Mouse (Mus musculus): ENCODE measurements around the gene Nacc2. TPM values are rescaled to one million over a fixed set of nuclear protein-coding genes. Genes with fewer than 3 reads are reported as not detected.

Nacc2 gene
- polyA plus RNA-seq, 1 experiment from 2014 or later: 4.7 TPM

GRCm38 (mm10) chr2:26048816-26049215 is 74.2 kb downstream of the Nacc2 start:
- H3K9me3 ChIP-seq: no peaks in the 10 kb centered on the region
- ATAC-seq (ENCODE audit: insufficient number of reproducible peaks, insufficient read depth, low FRiP score, low TSS enrichment, low read depth): no peak
- H3K27me3 ChIP-seq: no peaks in the 10 kb centered on the region
- no peak overlapping the region for H3K9ac ChIP-seq (replicated peaks)
- H3K27ac ChIP-seq: no peak overlapping the region
- H3K4me3 ChIP-seq (replicated peaks): no peak overlapping the region
- WGBS: 61% methylated on average over 5 of the region's 5 CpGs
- H3K36me3 ChIP-seq: no peaks in the 10 kb centered on the region
- no peak overlapping the region for H3K4me2 ChIP-seq
- H3K4me1 ChIP-seq (replicated peaks): peaks cover 6% of the 10 kb centered on the region

- H3K4me2 ChIP-seq: no peak overlapping the region
- peaks cover 8% of the 10 kb centered on the region for H3K4me1 ChIP-seq (replicated peaks)
- H3K27ac ChIP-seq: no peak overlapping the region
- no peaks in the 10 kb centered on the region for H3K9me3 ChIP-seq
- no peaks in the 10 kb centered on the region for H3K36me3 ChIP-seq
- H3K27me3 ChIP-seq: peaks cover 12% of the 10 kb centered on the region
- no peak overlapping the region for H3K4me3 ChIP-seq (replicated peaks)
- H3K9ac ChIP-seq (replicated peaks): no peak overlapping the region
- no peak for ATAC-seq (ENCODE audit: insufficient number of reproducible peaks, insufficient read depth, low FRiP score, low TSS enrichment, low read depth)
- WGBS: 87% methylated on average over 9 of the region's 9 CpGs
Measured at GRCm38 (mm10) chr2:26044216-26044615, 78.8 kb downstream of the Nacc2 start.

- no peaks in the 10 kb centered on the region for H3K36me3 ChIP-seq
- H3K27ac ChIP-seq: no peak overlapping the region
- no peaks in the 10 kb centered on the region for H3K9me3 ChIP-seq
- 82% methylated on average over 3 of the region's 3 CpGs for WGBS
- H3K27me3 ChIP-seq: peaks cover 12% of the 10 kb centered on the region
- H3K9ac ChIP-seq (replicated peaks): no peak overlapping the region
- H3K4me3 ChIP-seq (replicated peaks): no peak overlapping the region
- ATAC-seq (ENCODE audit: insufficient number of reproducible peaks, insufficient read depth, low FRiP score, low TSS enrichment, low read depth): no peak
- H3K4me1 ChIP-seq (replicated peaks): peaks cover 20% of the 10 kb centered on the region
- H3K4me2 ChIP-seq: no peak overlapping the region
Measured at GRCm38 (mm10) chr2:26042603-26043002, 80.4 kb downstream of the Nacc2 start.

GRCm38 (mm10) chr2:26041163-26041810 is 81.7 kb downstream of the Nacc2 start:
- no peak overlapping the region for H3K9ac ChIP-seq (replicated peaks)
- no peak overlapping the region for H3K4me3 ChIP-seq (replicated peaks)
- peaks cover 12% of the 10 kb centered on the region for H3K27me3 ChIP-seq
- H3K4me2 ChIP-seq: no peak overlapping the region
- no peak for ATAC-seq (ENCODE audit: insufficient number of reproducible peaks, insufficient read depth, low FRiP score, low TSS enrichment, low read depth)
- peaks cover 20% of the 10 kb centered on the region for H3K4me1 ChIP-seq (replicated peaks)
- 44% methylated on average over 14 of the region's 14 CpGs for WGBS
- H3K27ac ChIP-seq: no peak overlapping the region
- no peaks in the 10 kb centered on the region for H3K36me3 ChIP-seq
- H3K9me3 ChIP-seq: no peaks in the 10 kb centered on the region

GRCm38 (mm10) chr2:26039951-26040350 is 83.1 kb downstream of the Nacc2 start:
- no peak overlapping the region for H3K4me2 ChIP-seq
- H3K9ac ChIP-seq (replicated peaks): 0 out of 2 replicates have a peak overlapping the region, but pooled peaks have one; percentile 27
- WGBS: 59% methylated on average over 14 of the region's 14 CpGs
- H3K27ac ChIP-seq: no peak overlapping the region
- H3K36me3 ChIP-seq: no peaks in the 10 kb centered on the region
- H3K4me1 ChIP-seq (replicated peaks): peaks cover 29% of the 10 kb centered on the region
- no peaks in the 10 kb centered on the region for H3K9me3 ChIP-seq
- H3K27me3 ChIP-seq: peaks cover 12% of the 10 kb centered on the region
- no peak overlapping the region for H3K4me3 ChIP-seq (replicated peaks)
- ATAC-seq (ENCODE audit: insufficient number of reproducible peaks, insufficient read depth, low FRiP score, low TSS enrichment, low read depth): no peak

- Histone ChIP-seq H3K4me1 (replicated peaks) (peaks cover 41% of the 10 kb centered on the region), H3K27me3 (peaks cover 12% of the 10 kb centered on the region), H3K27ac (no peak overlapping the region), H3K4me2 (no peak overlapping the region), H3K4me3 (replicated peaks) (no peak overlapping the region), H3K9ac (replicated peaks) (no peak overlapping the region), H3K36me3 (no peaks in the 10 kb centered on the region), H3K9me3 (no peaks in the 10 kb centered on the region)
- no peak for ATAC-seq (ENCODE audit: insufficient number of reproducible peaks, insufficient read depth, low FRiP score, low TSS enrichment, low read depth)
- 57% methylated on average over 6 of the region's 6 CpGs for WGBS
Measured at GRCm38 (mm10) chr2:26037386-26037785, 85.6 kb downstream of the Nacc2 start.

GRCm38 (mm10) chr2:26034344-26035050 is 88.5 kb downstream of the Nacc2 start:
- peak overlapping the region; percentile 29; the same call in 1 of the 2 replicates for H3K27ac ChIP-seq
- H3K9ac ChIP-seq (replicated peaks): no peak overlapping the region
- H3K9me3 ChIP-seq: no peaks in the 10 kb centered on the region
- peaks cover 32% of the 10 kb centered on the region for H3K4me1 ChIP-seq (replicated peaks)
- H3K4me3 ChIP-seq (replicated peaks): no peak overlapping the region
- 62% methylated on average over 15 of the region's 15 CpGs for WGBS
- no peaks in the 10 kb centered on the region for H3K36me3 ChIP-seq
- peak overlapping the region; percentile 27; the same call in 1 of the 2 replicates for H3K4me2 ChIP-seq
- ATAC-seq (ENCODE audit: insufficient number of reproducible peaks, insufficient read depth, low FRiP score, low TSS enrichment, low read depth): no peak
- H3K27me3 ChIP-seq: peaks cover 9% of the 10 kb centered on the region

- 49% methylated on average over 3 of the region's 3 CpGs for WGBS
- no peak for ATAC-seq (ENCODE audit: insufficient number of reproducible peaks, insufficient read depth, low FRiP score, low TSS enrichment, low read depth)
- Histone ChIP-seq H3K36me3 (no peaks in the 10 kb centered on the region), H3K4me2 (no peak overlapping the region), H3K9ac (replicated peaks) (no peak overlapping the region), H3K27me3 (peaks cover 7% of the 10 kb centered on the region; the same call in 1 of the 2 replicates), H3K27ac (no peak overlapping the region), H3K9me3 (no peaks in the 10 kb centered on the region), H3K4me3 (replicated peaks) (no peak overlapping the region), H3K4me1 (replicated peaks) (peaks cover 15% of the 10 kb centered on the region)
Measured at GRCm38 (mm10) chr2:26030288-26030687, 92.7 kb downstream of the Nacc2 start.

GRCm38 (mm10) chr2:26024138-26025075 is 98.6 kb downstream of the Nacc2 start:
- 37% methylated on average over 4 of the region's 4 CpGs for WGBS
- ATAC-seq (ENCODE audit: insufficient number of reproducible peaks, insufficient read depth, low FRiP score, low TSS enrichment, low read depth): no peak
- peaks cover 14% of the 10 kb centered on the region for H3K4me1 ChIP-seq (replicated peaks)

GRCm38 (mm10) chr2:26022626-26023025 is 100.4 kb downstream of the Nacc2 start:
- WGBS: 77% methylated on average over 1 of the region's 1 CpGs
- no peak overlapping the region for H3K9ac ChIP-seq (replicated peaks)

More at GRCm38 (mm10) chr2:26024138-26025075, 98.6 kb downstream of the Nacc2 start:
- no peaks in the 10 kb centered on the region for H3K27me3 ChIP-seq
- H3K4me2 ChIP-seq: no peak overlapping the region
- no peak overlapping the region for H3K27ac ChIP-seq
- no peaks in the 10 kb centered on the region for H3K9me3 ChIP-seq
- no peaks in the 10 kb centered on the region; the same call in 1 of the 2 replicates for H3K36me3 ChIP-seq
- no peak overlapping the region for H3K4me3 ChIP-seq (replicated peaks)
- no peak overlapping the region for H3K9ac ChIP-seq (replicated peaks)

GRCm38 (mm10) chr2:26022258-26022565 is 100.8 kb downstream of the Nacc2 start:
- Histone ChIP-seq H3K36me3 (peaks cover 4% of the 10 kb centered on the region; the same call in 1 of the 2 replicates), H3K9ac (replicated peaks) (no peak overlapping the region), H3K4me3 (replicated peaks) (peak overlapping the region; percentile 16; the same call in 1 of the 2 replicates), H3K27me3 (no peaks in the 10 kb centered on the region), H3K27ac (no peak overlapping the region), H3K9me3 (no peaks in the 10 kb centered on the region), H3K4me1 (replicated peaks) (peaks cover 18% of the 10 kb centered on the region), H3K4me2 (peak overlapping the region; percentile 94)
- peak; percentile 30; the same call in 1 of the 2 replicates for ATAC-seq (ENCODE audit: insufficient number of reproducible peaks, insufficient read depth, low FRiP score, low TSS enrichment, low read depth)
- 87% methylated on average over 8 of the region's 8 CpGs for WGBS

More at GRCm38 (mm10) chr2:26022626-26023025, 100.4 kb downstream of the Nacc2 start:
- H3K9me3 ChIP-seq: no peaks in the 10 kb centered on the region
- H3K4me1 ChIP-seq (replicated peaks): peaks cover 14% of the 10 kb centered on the region
- H3K27me3 ChIP-seq: no peaks in the 10 kb centered on the region
- no peak overlapping the region for H3K4me3 ChIP-seq (replicated peaks)
- no peak overlapping the region for H3K4me2 ChIP-seq
- H3K36me3 ChIP-seq: peaks cover 4% of the 10 kb centered on the region; the same call in 1 of the 2 replicates
- ATAC-seq (ENCODE audit: insufficient number of reproducible peaks, insufficient read depth, low FRiP score, low TSS enrichment, low read depth): no peak
- no peak overlapping the region for H3K27ac ChIP-seq

All from limb, embryonic 12.5 days (tissue).